Mouse (Mus musculus) intestine, postnatal 0 days (tissue): ENCODE data around the gene Hecw1. TPM values are rescaled to one million over a fixed set of nuclear protein-coding genes. Genes with fewer than 3 reads are reported as not detected.

Experiments
- ATAC-seq: fragments of 200-750 bp; cut with Nextera tagmentation; 2 replicates; pipeline ENCODE4 v1.8.0; 2017; ENCODE audit warnings: mild to moderate bottlenecking, moderate TSS enrichment, moderate library complexity
- H3K27ac ChIP-seq: fragments of 300-500 bp; sonication (generic); 2 replicates; pipeline ENCODE4 v1.5.1; 2014; ENCODE audit warnings: mild to moderate bottlenecking, low read depth, low read length, moderate library complexity
- H3K27me3 ChIP-seq: fragments of 300-500 bp; sonication (generic); replicated peaks from 2 replicates; pipeline ENCODE4 v1.6.1; 2014; ENCODE audit warnings: low read length, mixed read lengths; ENCODE audit not compliant: control insufficient read depth, insufficient read depth
- H3K36me3 ChIP-seq: fragments of 300-500 bp; sonication (generic); 2 replicates; pipeline ENCODE4 v1.6.1; 2014; ENCODE audit warnings: mild to moderate bottlenecking, moderate library complexity; ENCODE audit not compliant: control insufficient read depth, insufficient read depth
- H3K4me1 ChIP-seq: fragments of 300-500 bp; sonication (generic); replicated peaks from 2 replicates; pipeline ENCODE4 v1.6.1; 2014; ENCODE audit warnings: antibody characterized with exemption, low read length, mixed read lengths; ENCODE audit not compliant: control insufficient read depth, insufficient read depth
- H3K4me2 ChIP-seq: fragments of 300-500 bp; sonication (generic); replicated peaks from 2 replicates; pipeline ENCODE4 v1.6.1; 2014; ENCODE audit warnings: low read depth, mild to moderate bottlenecking, moderate library complexity
- H3K4me3 ChIP-seq: fragments of 300-500 bp; sonication (generic); 2 replicates; pipeline ENCODE4 v1.5.1; 2014; ENCODE audit warnings: low read depth, low read length
- H3K9ac ChIP-seq: fragments of 300-500 bp; sonication (generic); 2 replicates; pipeline ENCODE4 v1.6.1; 2014; ENCODE audit warnings: mild to moderate bottlenecking, low read depth, low read length
- H3K9me3 ChIP-seq: fragments of 300-500 bp; sonication (generic); 2 replicates; pipeline ENCODE4 v1.6.1; 2016; ENCODE audit warnings: mixed run types; ENCODE audit not compliant: control insufficient read depth
- CTCF ChIP-seq: sonication (generic); IDR thresholded peaks from 2 replicates; pipeline ENCODE4 v1.5.1; 2016; ENCODE audit warnings: low read depth, mild to moderate bottlenecking, control low read depth, antibody characterized with exemption, moderate library complexity
- WGBS: fragments of 180-500 bp; shearing (Covaris S2); extraction: QIAGEN DNeasy Blood & Tissue Kit; methylation state at CpG from one replicate; pipeline ENCODE4 v1.1.7; 2014; 5-methylcytosine and 5-hydroxymethylcytosine counted together
- polyA plus RNA-seq: library from polyadenylated mRNA; unstranded; fragments of >200 nt; fragmentation: Nextera tagmentation; extraction: Ambion mirVana; gene quantifications from 2 replicates; pipeline ENCODE4 v1.2.1, GENCODE M21; 2015

Hecw1 gene
- polyA plus RNA-seq, 1 experiment from 2014 or later = 0.14 TPM

- Histone ChIP-seq H3K4me3 (no peak overlapping the region), H3K4me2 (no peak overlapping the region)
- 89% methylated on average over 6 of the region's 6 CpGs for WGBS
Observed at GRCm38 (mm10) chr13:14428845-14429553, 94.0 kb downstream of the Hecw1 start.

GRCm38 (mm10) chr13:14424836-14425235 is 98.2 kb downstream of the Hecw1 start:
- Histone ChIP-seq H3K9ac (no peak overlapping the region), H3K27me3 (no peaks in the 10 kb centered on the region), H3K4me3 (no peak overlapping the region), H3K36me3 (no peaks in the 10 kb centered on the region), H3K27ac (no peak overlapping the region), H3K9me3 (no peaks in the 10 kb centered on the region), H3K4me1 (no peaks in the 10 kb centered on the region), H3K4me2 (no peak overlapping the region)
- WGBS = 67% methylated on average over 2 of the region's 2 CpGs
- no peak for ATAC-seq
- no peak for TF ChIP-seq CTCF

More at GRCm38 (mm10) chr13:14428845-14429553, 94.0 kb downstream of the Hecw1 start:
- ATAC-seq = no peak
- H3K27ac ChIP-seq = no peak overlapping the region
- no peaks in the 10 kb centered on the region for H3K4me1 ChIP-seq
- H3K9ac ChIP-seq = no peak overlapping the region
- no peaks in the 10 kb centered on the region for H3K27me3 ChIP-seq
- no peaks in the 10 kb centered on the region for H3K9me3 ChIP-seq
- no peak for TF ChIP-seq CTCF
- no peaks in the 10 kb centered on the region for H3K36me3 ChIP-seq

- ATAC-seq = no peak
- H3K4me2 ChIP-seq = no peak overlapping the region
- H3K9me3 ChIP-seq = no peaks in the 10 kb centered on the region
- H3K36me3 ChIP-seq = no peaks in the 10 kb centered on the region
- H3K4me3 ChIP-seq = no peak overlapping the region
- TF ChIP-seq CTCF = no peak
- H3K4me1 ChIP-seq = no peaks in the 10 kb centered on the region
- no peak overlapping the region for H3K27ac ChIP-seq
- 70% methylated on average over 1 of the region's 1 CpGs for WGBS
- no peak overlapping the region for H3K9ac ChIP-seq
- H3K27me3 ChIP-seq = no peaks in the 10 kb centered on the region
Observed at GRCm38 (mm10) chr13:14413405-14413804, 109.6 kb downstream of the Hecw1 start.

- Histone ChIP-seq H3K4me3 (no peak overlapping the region), H3K9ac (no peak overlapping the region), H3K27me3 (no peaks in the 10 kb centered on the region), H3K36me3 (no peaks in the 10 kb centered on the region), H3K27ac (no peak overlapping the region), H3K4me2 (no peak overlapping the region), H3K4me1 (no peaks in the 10 kb centered on the region), H3K9me3 (no peaks in the 10 kb centered on the region)
- ATAC-seq = no peak
- TF ChIP-seq CTCF = no peak
Observed at GRCm38 (mm10) chr13:14374470-14374869, 148.6 kb downstream of the Hecw1 start.

- Histone ChIP-seq H3K27ac (no peak overlapping the region), H3K27me3 (no peaks in the 10 kb centered on the region), H3K4me1 (no peaks in the 10 kb centered on the region), H3K9me3 (no peaks in the 10 kb centered on the region), H3K9ac (no peak overlapping the region), H3K4me3 (no peak overlapping the region), H3K36me3 (no peaks in the 10 kb centered on the region), H3K4me2 (no peak overlapping the region)
- WGBS = 81% methylated on average over 3 of the region's 3 CpGs
- no peak for TF ChIP-seq CTCF
- ATAC-seq = no peak
Observed at GRCm38 (mm10) chr13:14365546-14365945, 157.5 kb downstream of the Hecw1 start.

GRCm38 (mm10) chr13:14327252-14327651 is 195.8 kb downstream of the Hecw1 start:
- no peak overlapping the region for H3K4me3 ChIP-seq
- ATAC-seq = no peak
- H3K4me2 ChIP-seq = no peak overlapping the region
- H3K9me3 ChIP-seq = no peaks in the 10 kb centered on the region
- H3K27me3 ChIP-seq = no peaks in the 10 kb centered on the region
- H3K4me1 ChIP-seq = no peaks in the 10 kb centered on the region
- no peak for TF ChIP-seq CTCF
- H3K27ac ChIP-seq = no peak overlapping the region
- no peaks in the 10 kb centered on the region for H3K36me3 ChIP-seq
- H3K9ac ChIP-seq = no peak overlapping the region
- WGBS = 100% methylated on average over 1 of the region's 1 CpGs
